Mouse (Mus musculus) skeletal muscle tissue, postnatal 0 days (tissue): ENCODE measurements around the gene Tpmt. TPM values are rescaled to one million over a fixed set of nuclear protein-coding genes. Genes with fewer than 3 reads are reported as not detected.

ENCODE experiments used
- polyA plus RNA-seq: library from polyadenylated mRNA; unstranded; fragments of >200 nt; fragmentation: Nextera tagmentation; extraction: Ambion mirVana; gene quantifications from 2 replicates; pipeline ENCODE4 v1.2.1, GENCODE M21; 2015

The Tpmt gene
- polyA plus RNA-seq: 6.3 and 8.1 TPM in 2 replicates

GRCm38 (mm10) chr13:47044617-47044947, at the start of gene Tpmt:
Tpmt (minus strand) TSS chr13:47044737.

GRCm38 (mm10) chr13:47043030-47043680, 1.4 kb downstream of the Tpmt start, which contains the start of gene Kdm1b:
Kdm1b (plus strand) TSS chr13:47043499.

GRCm38 (mm10) chr13:47014334-47015194, 30.0 kb downstream of the Tpmt start, which contains the start of gene Nhlrc1:
Nhlrc1 (minus strand) TSS chr13:47014850.

Other genes starting within 250 kb of the Tpmt start
- gene Kif13a, start 114.9 kb downstream of the Tpmt start, polyA plus RNA-seq: 15.4 and 16.3 TPM in 2 replicates
- gene Nhlrc1, start 29.9 kb downstream of the Tpmt start, polyA plus RNA-seq: 3.3 and 3.6 TPM in 2 replicates
- 3.8 and 4.3 TPM in 2 replicates for gene Kdm1b, start 1.2 kb downstream of the Tpmt start, polyA plus RNA-seq
- gene Dek, start 61.5 kb upstream of the Tpmt start, polyA plus RNA-seq: 97.3 and 110 TPM in 2 replicates
- 3.0 and 3.2 TPM in 2 replicates for gene Rnf144b, start 77.9 kb upstream of the Tpmt start, polyA plus RNA-seq